Mouse (Mus musculus) ES-E14 (cell line): ENCODE measurements around the gene Cfp. TPM values are rescaled to one million over a fixed set of nuclear protein-coding genes. Genes with fewer than 3 reads are reported as not detected.

ENCODE experiments used
- DNase-seq: peaks from one replicate; pipeline ENCODE4 v3.0.0-alpha.2; 2013; ENCODE audit warnings: low read depth, low spot score
- H3K27ac ChIP-seq: 2 replicates; pipeline ENCODE4 v1.5.1; 2012; ENCODE audit warnings: low read depth, mild to moderate bottlenecking, low read length, moderate library complexity, mixed read lengths; ENCODE audit not compliant: poor library complexity, insufficient read depth, severe bottlenecking
- H3K36me3 ChIP-seq: 2 replicates; pipeline ENCODE4 v1.6.1; 2012; ENCODE audit warnings: mild to moderate bottlenecking, low read length, moderate library complexity, mixed read lengths; ENCODE audit not compliant: control insufficient read depth, poor library complexity, insufficient read depth, severe bottlenecking
- H3K4me1 ChIP-seq, 2 experiments: fragments of 150-350 bp in 1 of 2; sonication (generic) in 1 of 2; 2 replicates each; pipeline ENCODE4 v1.6.1; 2012; ENCODE audit warnings: low read length in 2 of 2, mild to moderate bottlenecking in 1 of 2, mixed read lengths in 1 of 2; ENCODE audit not compliant: control insufficient read depth in 2 of 2, insufficient read depth in 2 of 2, poor library complexity in 1 of 2
- H3K4me3 ChIP-seq, 2 experiments: fragments of 150-350 bp in 1 of 2; sonication (generic) in 1 of 2; 2 replicates each; pipeline ENCODE4 v1.5.1; 2012; ENCODE audit warnings: low read length in 2 of 2, low read depth in 1 of 2, mild to moderate bottlenecking in 1 of 2, mixed read lengths in 1 of 2; ENCODE audit not compliant: insufficient read depth in 1 of 2, poor library complexity in 1 of 2, severe bottlenecking in 1 of 2
- H3K9ac ChIP-seq: 2 replicates; pipeline ENCODE4 v1.6.1; 2012; ENCODE audit warnings: low read depth, mild to moderate bottlenecking, low read length, mixed read lengths; ENCODE audit not compliant: poor library complexity, insufficient read depth, severe bottlenecking
- H3K9me3 ChIP-seq: fragments of 150-350 bp; sonication (generic); 2 replicates; pipeline ENCODE4 v1.6.1; 2012; ENCODE audit warnings: low read depth, mild to moderate bottlenecking, low read length; ENCODE audit not compliant: control insufficient read depth, insufficient read depth
- CHD2 ChIP-seq: IDR thresholded peaks from 2 replicates; pipeline ENCODE4 v1.6.1; 2014; ENCODE audit warnings: mild to moderate bottlenecking, low read depth, low read length, inconsistent platforms
- HCFC1 ChIP-seq: IDR thresholded peaks from 2 replicates; pipeline ENCODE4 v1.6.1; 2012; ENCODE audit warnings: low read length, inconsistent platforms, borderline replicate concordance; ENCODE audit not compliant: insufficient read depth
- MAFK ChIP-seq: IDR thresholded peaks from 2 replicates; pipeline ENCODE4 v1.6.1; 2014; ENCODE audit warnings: mild to moderate bottlenecking, low read depth, low read length, inconsistent platforms; ENCODE audit not compliant: insufficient read depth
- ZC3H11A ChIP-seq: IDR thresholded peaks from 2 replicates; pipeline ENCODE4 v1.6.1; 2012; ENCODE audit warnings: low read depth, mild to moderate bottlenecking, inconsistent platforms, low read length, borderline replicate concordance
- ZNF384 ChIP-seq: IDR thresholded peaks from 2 replicates; pipeline ENCODE4 v1.6.1; 2012; ENCODE audit warnings: low read depth, low read length, inconsistent platforms
- in situ Hi-C, 2 experiments: fragments of 600-800 bp; cut with MboI; formaldehyde crosslinking; loops; one replicate each; pipeline ENCODE4 v1.15.1; 2025; ENCODE audit warnings: low sequenced_read_pairs in 2 of 2, inconsistent platforms in 1 of 2; ENCODE audit not compliant: unreplicated experiment in 2 of 2
- total RNA-seq: library from RNA; depleted of rRNA; stranded (reverse); fragments of 300-350 nt; gene quantifications from 2 replicates; pipeline ENCODE4 v1.2.3, GENCODE M21; 2012; rRNA removed

Cfp gene
- total RNA-seq = 4.4 and 9.6 TPM in 2 replicates

GRCm38 (mm10) chrX:20931364-20931763, at the start of gene Cfp:
Gene Cfp, minus strand, starts transcription at chrX:20931555.
- no peaks in the 10 kb centered on the region for H3K9me3 ChIP-seq

GRCm38 (mm10) chrX:20980901-20981300, 49.5 kb upstream of the Cfp start:
- Histone ChIP-seq H3K27ac (no peak overlapping the region), H3K9me3 (no peaks in the 10 kb centered on the region), H3K4me1 (no peaks in the 10 kb centered on the region), H3K4me3 (no peak overlapping the region), H3K36me3 (no peaks in the 10 kb centered on the region), H3K9ac (no peak overlapping the region)
- DNase-seq = no peak
- no peak for TF ChIP-seq MAFK
- TF ChIP-seq ZC3H11A = no peak
- TF ChIP-seq CHD2 = no peak
- TF ChIP-seq HCFC1 = no peak
- TF ChIP-seq ZNF384 = no peak
- in situ Hi-C loops = no loop called here

More at GRCm38 (mm10) chrX:20931364-20931763, at the start of gene Cfp:
- H3K4me1 ChIP-seq = peaks cover 2 to 6% of the 10 kb centered on the region in 2 experiments; a peak in 2 of 4 replicates
- in situ Hi-C loops = no loop called here
- H3K4me3 ChIP-seq = no peak within 1 kb of the TSS
- H3K36me3 ChIP-seq = peaks cover 8% of the 10 kb centered on the region
- H3K27ac ChIP-seq = 0 out of 2 replicates have a peak within 1 kb of the TSS, but pooled peaks have one; percentile 28
- H3K9ac ChIP-seq = no peak within 1 kb of the TSS
- TF ChIP-seq ZNF384 (no peak), ZC3H11A (no peak), HCFC1 (no peak), MAFK (no peak), CHD2 (no peak)
- no peak for DNase-seq

- H3K9me3 ChIP-seq = no peaks in the 10 kb centered on the region
- DNase-seq = peak; percentile 77
- peak within 1 kb of the TSS; percentile 83 to 87 for H3K4me3 ChIP-seq
- peak within 1 kb of the TSS; percentile 90 for H3K27ac ChIP-seq
- peak within 1 kb of the TSS; percentile 88 for H3K9ac ChIP-seq
- no peaks in the 10 kb centered on the region for H3K36me3 ChIP-seq
- in situ Hi-C loops = no loop called here
- TF ChIP-seq CHD2 = 0 out of 2 replicates have a peak, but pooled peaks have one; percentile 40
- TF ChIP-seq HCFC1 = 0 out of 2 replicates have a peak, but pooled peaks have one; percentile 16
- no peak for TF ChIP-seq ZC3H11A
- no peaks in the 10 kb centered on the region for H3K4me1 ChIP-seq
These were observed 30.4 kb upstream of the Cfp start, which contains the start of gene Uxt for GRCm38 (mm10) chrX:20961477-20962378. Gene Uxt, minus strand, starts transcription at chrX:20962017.

- H3K4me3 ChIP-seq = peak within 1 kb of the TSS; percentile 65 to 85
- H3K9ac ChIP-seq = peak within 1 kb of the TSS; percentile 84
- H3K4me1 ChIP-seq = no peaks in the 10 kb centered on the region
- H3K9me3 ChIP-seq = no peaks in the 10 kb centered on the region
- no peaks in the 10 kb centered on the region for H3K36me3 ChIP-seq
- in situ Hi-C loops = no loop called here
- peak within 1 kb of the TSS; percentile 61 for H3K27ac ChIP-seq
- TF ChIP-seq MAFK = no peak
- TF ChIP-seq CHD2 = peak; percentile 58; the same call in 1 of the 2 replicates
- peak; percentile 71 for DNase-seq
These were observed 19.0 kb upstream of the Cfp start, which contains the start of gene Elk1 for GRCm38 (mm10) chrX:20950191-20950880. Gene Elk1, minus strand, starts transcription at chrX:20950608.
